Mouse (Mus musculus) ES-E14 (cell line): ENCODE measurements at regions not wholly inside any gene's neighbourhood (a gene's known extent, or its start where the extent isn't known, plus 50 kb on each side); places are given as distances from the start of the nearest gene placed in this dataset.

ENCODE experiments used
- HCFC1 ChIP-seq: IDR thresholded peaks from 2 replicates; pipeline ENCODE4 v1.6.1; 2012; ENCODE audit warnings: low read length, inconsistent platforms, borderline replicate concordance; ENCODE audit not compliant: insufficient read depth
- MAFK ChIP-seq: IDR thresholded peaks from 2 replicates; pipeline ENCODE4 v1.6.1; 2014; ENCODE audit warnings: mild to moderate bottlenecking, low read depth, low read length, inconsistent platforms; ENCODE audit not compliant: insufficient read depth
- ZC3H11A ChIP-seq: IDR thresholded peaks from 2 replicates; pipeline ENCODE4 v1.6.1; 2012; ENCODE audit warnings: low read depth, mild to moderate bottlenecking, inconsistent platforms, low read length, borderline replicate concordance
- ZNF384 ChIP-seq: IDR thresholded peaks from 2 replicates; pipeline ENCODE4 v1.6.1; 2012; ENCODE audit warnings: low read depth, low read length, inconsistent platforms

DNA sequence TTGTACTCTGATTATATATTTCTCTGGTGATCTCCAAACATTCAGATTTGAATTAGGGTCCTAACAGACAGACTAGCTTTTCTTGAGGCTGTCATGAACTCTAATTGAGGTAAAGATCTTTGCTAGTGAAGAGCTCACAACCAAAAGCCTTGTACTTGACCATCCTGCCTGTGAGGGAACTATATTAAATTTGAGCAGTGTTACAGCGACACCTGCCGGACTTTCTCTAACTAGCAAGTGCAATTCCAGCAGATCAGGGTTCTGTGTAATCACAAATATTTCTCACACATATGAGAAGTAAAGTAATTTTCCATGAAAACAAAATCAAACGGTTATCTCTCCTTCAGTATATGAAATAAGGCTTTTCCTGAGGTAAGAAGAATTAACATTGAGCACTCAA, 459.6 kb downstream of the Ets1 start:
- TF ChIP-seq ZC3H11A (peak; percentile 86), HCFC1 (no peak), MAFK (no peak), ZNF384 (no peak)
